Mouse (Mus musculus) neural tube, embryonic 11.5 days (tissue): ENCODE results near the gene Arf3. TPM values are rescaled to one million over a fixed set of nuclear protein-coding genes. Genes with fewer than 3 reads are reported as not detected.
"Not testable (repeated sequence)": the region's sequence is repeated elsewhere in the genome, so short reads cannot be mapped to it uniquely, and the experiment has no call there.

ENCODE experiments used
- ATAC-seq: fragments of 200-750 bp; cut with Nextera tagmentation; 2 replicates; pipeline ENCODE4 v1.8.0; 2017; ENCODE audit warnings: moderate number of reproducible peaks, mild to moderate bottlenecking, moderate TSS enrichment, moderate library complexity; ENCODE audit not compliant: insufficient read depth, low FRiP score, low TSS enrichment
- DNase-seq: peaks from one replicate; pipeline ENCODE4 v3.0.0-alpha.2; 2015; ENCODE audit warnings: low spot score
- H3K27ac ChIP-seq: fragments of 300-500 bp; sonication (generic); 2 replicates; pipeline ENCODE4 v1.5.1; 2014; ENCODE audit warnings: low read depth, mild to moderate bottlenecking, low read length
- H3K27me3 ChIP-seq: fragments of 300-500 bp; sonication (generic); 2 replicates; pipeline ENCODE4 v1.6.1; 2014; ENCODE audit warnings: mild to moderate bottlenecking, low read length, mixed read lengths; ENCODE audit not compliant: control insufficient read depth, insufficient read depth
- H3K36me3 ChIP-seq: fragments of 300-500 bp; sonication (generic); 2 replicates; pipeline ENCODE4 v1.6.1; 2014; ENCODE audit warnings: mild to moderate bottlenecking, low read length, moderate library complexity, mixed read lengths; ENCODE audit not compliant: control insufficient read depth, insufficient read depth
- H3K4me1 ChIP-seq: fragments of 300-500 bp; sonication (generic); 2 replicates; pipeline ENCODE4 v1.6.1; 2014; ENCODE audit warnings: low read length, mixed read lengths; ENCODE audit not compliant: control insufficient read depth, insufficient read depth
- H3K4me2 ChIP-seq: fragments of 300-500 bp; sonication (generic); 2 replicates; pipeline ENCODE4 v1.6.1; 2014; ENCODE audit warnings: low read depth, mild to moderate bottlenecking, moderate library complexity
- H3K4me3 ChIP-seq: fragments of 300-500 bp; sonication (generic); 2 replicates; pipeline ENCODE4 v1.5.1; 2014; ENCODE audit warnings: low read depth, low read length
- H3K9ac ChIP-seq: fragments of 300-500 bp; sonication (generic); 2 replicates; pipeline ENCODE4 v1.6.1; 2014; ENCODE audit warnings: mild to moderate bottlenecking, low read length
- H3K9me3 ChIP-seq: fragments of 300-500 bp; sonication (generic); 2 replicates; pipeline ENCODE4 v1.6.1; 2016; ENCODE audit warnings: low read length; ENCODE audit not compliant: control insufficient read depth
- WGBS: fragments of 180-500 bp; shearing (Covaris S2); extraction: QIAGEN DNeasy Blood & Tissue Kit; methylation state at CpG from one replicate; pipeline ENCODE4 v1.1.7; 2014; 5-methylcytosine and 5-hydroxymethylcytosine counted together
- polyA plus RNA-seq: library from polyadenylated mRNA; unstranded; fragments of >200 nt; fragmentation: Nextera tagmentation; extraction: Ambion mirVana; gene quantifications from 2 replicates; pipeline ENCODE4 v1.2.1, GENCODE M21; 2014

Gene Arf3
- 42.0 and 44.0 TPM in 2 replicates for polyA plus RNA-seq

DNA sequence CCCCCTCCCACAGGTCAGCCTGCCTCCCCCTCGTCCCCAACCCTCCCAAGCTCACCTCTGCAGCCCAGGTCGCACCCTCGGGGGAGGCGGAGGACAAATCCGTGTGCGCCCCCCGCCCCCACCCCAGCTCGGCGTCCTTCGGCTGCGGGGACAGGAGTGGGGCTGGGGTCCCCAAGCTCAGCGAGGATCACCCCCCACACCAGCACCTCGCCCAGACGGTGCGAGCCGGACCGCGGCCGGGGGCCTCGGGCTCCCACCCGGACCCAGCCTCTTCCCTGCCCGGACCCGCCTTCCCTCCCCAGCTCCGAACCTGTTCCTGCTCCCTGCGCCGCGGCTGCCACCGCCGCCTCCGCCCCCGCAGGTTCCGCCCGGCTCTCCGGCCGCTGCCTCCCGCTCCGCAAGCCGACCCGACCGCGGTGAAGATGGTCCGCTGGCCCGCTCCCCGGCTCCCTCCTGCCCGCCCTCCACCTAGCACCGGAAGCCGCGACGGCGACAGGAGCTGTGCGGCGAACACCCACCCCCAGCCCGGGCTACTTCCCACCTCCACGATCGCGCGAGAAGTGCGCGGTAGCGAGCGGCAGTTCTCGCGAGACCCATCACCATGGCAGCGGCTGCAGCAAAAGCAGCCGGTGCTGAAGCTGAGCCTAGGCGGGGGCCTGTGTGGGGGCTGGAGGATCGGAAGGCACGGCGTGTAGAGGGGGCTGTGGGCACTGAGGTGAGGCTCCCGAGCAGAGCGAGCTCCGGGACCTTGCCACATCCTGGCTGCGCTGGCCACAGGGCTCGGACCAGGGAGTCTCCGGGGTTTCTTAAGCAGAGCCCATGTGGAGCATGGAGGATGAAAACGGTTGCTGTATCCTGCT is at the start of gene Arf3:
TSS of gene Arf3 (minus strand) at position 545 of the 860 bp plus-strand sequence.
- Histone ChIP-seq H3K9ac (peak within 1 kb of the TSS; percentile 93), H3K9me3 (no peaks in the 10 kb centered on the region), H3K4me3 (peak within 1 kb of the TSS; percentile 98), H3K27ac (peak within 1 kb of the TSS; percentile 73), H3K36me3 (0 out of 2 replicates have a peak, but pooled peaks cover 2% of the 10 kb centered on the region), H3K4me2 (peak within 1 kb of the TSS; percentile 90), H3K4me1 (peaks cover 3% of the 10 kb centered on the region; the same call in 1 of the 2 replicates), H3K27me3 (peaks cover 6% of the 10 kb centered on the region)
- ATAC-seq (peak; percentile 93), DNase-seq (peak; percentile 97)
- under 1% methylated on average over 60 of the region's 76 CpGs for WGBS

DNA sequence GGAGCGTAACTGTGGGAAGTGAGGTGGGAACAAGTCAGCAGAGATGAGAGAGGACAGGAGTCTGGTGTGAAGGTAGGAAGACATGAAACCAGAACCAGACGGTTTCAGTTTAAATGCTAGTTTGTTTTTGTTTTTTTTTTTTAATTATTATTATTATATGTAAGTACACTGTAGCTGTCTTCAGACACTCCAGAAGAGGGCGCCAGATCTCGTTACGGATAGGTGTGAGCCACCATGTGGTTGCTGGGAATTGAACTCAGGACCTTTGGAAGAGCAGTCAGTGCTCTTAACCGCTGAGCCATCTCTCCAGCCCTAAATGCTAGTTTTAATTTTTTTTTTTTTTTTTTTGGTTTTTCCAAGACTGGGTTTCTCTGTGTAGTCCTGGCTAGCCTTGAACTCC is 47.2 kb upstream of the Arf3 start:
- peaks cover 24% of the 10 kb centered on the region for H3K4me1 ChIP-seq
- WGBS, result 71% methylated on average over 6 of the region's 6 CpGs
- not testable (repeated sequence) for H3K4me3 ChIP-seq, DNase-seq, H3K4me2 ChIP-seq, H3K9ac ChIP-seq, H3K9me3 ChIP-seq, ATAC-seq, H3K27ac ChIP-seq
- H3K36me3 ChIP-seq, result peaks cover 10% of the 10 kb centered on the region; the same call in 1 of the 2 replicates
- H3K27me3 ChIP-seq, result peaks cover 48% of the 10 kb centered on the region

DNA sequence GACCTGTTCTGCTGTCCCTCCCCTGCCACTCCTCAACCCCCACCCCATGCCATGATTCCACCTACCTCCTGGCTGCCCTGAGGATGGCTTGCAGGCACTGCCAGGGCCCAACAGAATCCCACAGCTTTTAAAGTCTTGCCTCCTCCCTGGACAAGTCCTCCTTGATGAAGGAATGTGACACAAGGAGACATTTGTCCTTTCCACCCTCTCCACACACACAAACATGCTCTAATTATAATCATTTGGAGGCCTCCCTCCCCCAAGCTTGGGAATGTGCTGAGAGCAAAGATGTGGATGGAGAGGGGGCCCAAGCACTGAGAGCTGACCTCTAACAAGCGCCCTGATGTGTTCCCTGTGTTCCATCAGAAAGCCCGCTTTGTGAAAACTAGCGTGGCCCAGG is 46.4 kb upstream of the Arf3 start, which contains the start of gene Ddn:
TSS of gene Ddn (minus strand) at position 101 of the 400 bp plus-strand sequence.
- peak; percentile 1 for DNase-seq
- WGBS, result 39% methylated on average over 3 of the region's 3 CpGs
- Histone ChIP-seq H3K4me2 (peak within 1 kb of the TSS; percentile 48), H3K36me3 (peaks cover 10% of the 10 kb centered on the region; the same call in 1 of the 2 replicates), H3K9me3 (no peaks in the 10 kb centered on the region), H3K4me1 (peaks cover 24% of the 10 kb centered on the region), H3K27me3 (peaks cover 56% of the 10 kb centered on the region), H3K27ac (no peak within 1 kb of the TSS), H3K9ac (no peak within 1 kb of the TSS), H3K4me3 (peak within 1 kb of the TSS; percentile 33; the same call in 1 of the 2 replicates)
- no peak for ATAC-seq

DNA sequence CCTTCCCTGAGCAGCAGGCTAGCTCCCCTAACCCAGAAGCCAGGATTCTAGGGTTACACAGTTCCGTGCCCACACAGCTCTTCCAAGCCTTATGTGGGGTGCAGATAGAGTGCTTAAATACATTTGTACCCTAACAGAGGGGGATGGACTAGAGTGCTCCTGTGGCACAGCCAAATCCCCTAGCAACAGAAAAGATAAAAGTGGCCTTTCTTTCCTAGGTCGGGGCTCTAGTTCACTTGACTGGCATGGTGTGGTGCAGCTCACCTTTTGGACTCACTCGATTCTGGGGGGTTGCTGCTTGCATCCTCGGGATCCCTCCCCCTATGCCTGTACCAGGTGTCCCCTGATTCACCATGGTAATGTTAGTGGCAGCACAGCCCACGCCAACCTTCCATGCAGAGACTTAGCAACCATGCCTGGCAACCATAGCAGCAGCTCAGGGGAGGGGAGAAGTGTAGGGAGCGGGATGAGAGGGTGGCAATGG is 45.7 kb upstream of the Arf3 start:
- Histone ChIP-seq H3K9me3 (no peaks in the 10 kb centered on the region), H3K36me3 (peaks cover 8% of the 10 kb centered on the region; the same call in 1 of the 2 replicates), H3K9ac (no peak overlapping the region), H3K27ac (no peak overlapping the region), H3K4me1 (peaks cover 30% of the 10 kb centered on the region), H3K4me2 (0 out of 2 replicates have a peak overlapping the region, but pooled peaks have one; percentile 48), H3K27me3 (peaks cover 62% of the 10 kb centered on the region), H3K4me3 (no peak overlapping the region; the same call in 1 of the 2 replicates)
- ATAC-seq (no peak), DNase-seq (peak; percentile 9)
- 2% methylated on average over 6 of the region's 6 CpGs for WGBS

DNA sequence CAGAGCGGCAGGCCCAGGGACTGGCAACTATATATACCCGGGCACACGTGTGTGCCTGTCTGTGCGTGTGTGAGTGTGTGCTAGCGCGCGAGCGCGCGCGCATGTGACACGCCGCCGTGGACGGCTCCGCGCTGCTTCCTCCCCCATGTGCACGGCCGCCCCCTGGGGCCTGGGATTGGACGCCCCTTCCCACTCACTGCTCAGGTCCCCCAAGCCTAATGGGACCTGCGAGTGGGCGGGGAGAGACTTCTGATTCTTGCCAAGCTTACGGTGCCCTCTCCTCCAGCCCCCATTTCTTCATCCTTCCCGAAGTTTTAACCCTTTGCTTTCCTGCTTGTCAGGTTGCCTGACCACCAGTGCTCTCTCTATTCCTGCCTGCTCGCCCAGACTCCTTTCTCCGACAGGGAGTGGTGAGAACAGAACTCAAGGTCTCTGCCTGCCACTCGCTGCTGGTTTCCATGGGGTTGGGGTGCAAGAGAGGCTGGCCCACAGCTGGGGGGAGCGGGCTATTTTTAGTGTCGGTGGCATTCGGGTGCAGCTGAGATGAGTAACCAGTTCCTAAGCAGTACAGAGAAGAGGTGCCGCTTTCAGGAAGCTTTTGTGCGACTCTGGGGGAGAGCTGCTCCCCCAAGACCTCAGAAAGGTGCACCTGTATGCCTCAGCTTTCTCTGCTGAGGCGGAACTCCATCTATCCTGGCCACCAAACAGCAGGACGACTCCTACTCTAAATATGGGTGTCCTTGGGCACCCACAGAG is 45.1 kb upstream of the Arf3 start:
- ATAC-seq (no peak), DNase-seq (peak; percentile 26)
- peak overlapping the region; percentile 48 for H3K4me2 ChIP-seq
- 1% methylated on average over 19 of the region's 34 CpGs for WGBS
- peaks cover 3% of the 10 kb centered on the region; the same call in 1 of the 2 replicates for H3K36me3 ChIP-seq
- no peaks in the 10 kb centered on the region for H3K9me3 ChIP-seq
- peaks cover 68% of the 10 kb centered on the region for H3K27me3 ChIP-seq
- peaks cover 30% of the 10 kb centered on the region for H3K4me1 ChIP-seq
- H3K27ac ChIP-seq, result no peak overlapping the region
- peak overlapping the region; percentile 33 for H3K4me3 ChIP-seq
- 0 out of 2 replicates have a peak overlapping the region, but pooled peaks have one; percentile 23 for H3K9ac ChIP-seq

DNA sequence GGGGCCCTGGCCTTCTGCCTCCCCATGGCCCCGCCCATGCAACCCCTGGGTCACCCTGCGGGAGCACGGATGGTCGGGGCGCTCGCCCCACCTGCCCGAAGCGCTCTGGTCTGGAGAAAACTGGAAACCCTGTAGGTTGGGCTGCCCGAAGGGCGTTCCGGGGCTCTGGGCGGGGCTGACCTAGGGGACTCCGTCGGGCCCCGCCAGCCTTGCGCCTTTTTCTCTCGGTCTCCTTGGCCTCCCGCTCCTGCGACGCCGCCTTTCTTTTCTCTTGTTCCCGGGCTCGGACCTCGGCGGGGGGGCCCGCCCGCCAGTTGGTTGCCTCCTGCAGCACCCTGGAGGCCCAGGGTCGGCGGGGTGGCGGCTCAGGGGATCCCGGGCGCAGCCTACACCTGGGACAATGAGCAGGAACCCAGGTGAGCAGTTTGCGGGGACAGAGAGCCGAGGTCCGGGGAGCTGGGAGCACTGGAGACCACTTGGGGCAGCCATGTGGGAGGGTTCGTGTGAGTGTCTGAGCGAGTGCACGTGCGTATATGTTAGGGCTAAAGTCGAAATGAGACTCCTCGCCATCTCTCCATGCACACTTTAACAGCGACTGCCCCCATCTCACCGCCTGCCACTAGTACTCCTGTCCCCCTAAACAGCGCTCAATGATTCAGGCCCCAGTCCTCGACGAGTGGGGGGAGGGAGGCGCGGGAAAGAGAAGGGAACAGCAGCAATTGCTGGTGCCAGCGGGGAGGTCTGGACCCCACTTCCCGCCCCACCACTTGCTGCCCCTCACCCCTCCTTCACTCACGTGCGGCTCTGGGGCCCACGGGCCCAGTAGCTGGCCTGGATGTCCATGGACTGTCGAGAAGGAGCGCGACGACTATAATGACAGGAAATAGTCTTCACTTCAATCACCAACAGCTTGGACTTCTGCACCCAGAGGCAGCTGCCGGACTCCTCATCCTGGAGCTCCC is 44.1 kb upstream of the Arf3 start:
- H3K4me2 ChIP-seq, result peak overlapping the region; percentile 48
- peak overlapping the region; percentile 32; the same call in 1 of the 2 replicates for H3K9ac ChIP-seq
- H3K9me3 ChIP-seq, result no peaks in the 10 kb centered on the region
- H3K27me3 ChIP-seq, result peaks cover 78% of the 10 kb centered on the region
- H3K36me3 ChIP-seq, result no peaks in the 10 kb centered on the region
- DNase-seq, result peak; percentile 22
- ATAC-seq, result no peak
- peak overlapping the region; percentile 33 for H3K4me3 ChIP-seq
- no peak overlapping the region for H3K27ac ChIP-seq
- H3K4me1 ChIP-seq, result peaks cover 30% of the 10 kb centered on the region
- WGBS, result 1% methylated on average over 58 of the region's 58 CpGs

DNA sequence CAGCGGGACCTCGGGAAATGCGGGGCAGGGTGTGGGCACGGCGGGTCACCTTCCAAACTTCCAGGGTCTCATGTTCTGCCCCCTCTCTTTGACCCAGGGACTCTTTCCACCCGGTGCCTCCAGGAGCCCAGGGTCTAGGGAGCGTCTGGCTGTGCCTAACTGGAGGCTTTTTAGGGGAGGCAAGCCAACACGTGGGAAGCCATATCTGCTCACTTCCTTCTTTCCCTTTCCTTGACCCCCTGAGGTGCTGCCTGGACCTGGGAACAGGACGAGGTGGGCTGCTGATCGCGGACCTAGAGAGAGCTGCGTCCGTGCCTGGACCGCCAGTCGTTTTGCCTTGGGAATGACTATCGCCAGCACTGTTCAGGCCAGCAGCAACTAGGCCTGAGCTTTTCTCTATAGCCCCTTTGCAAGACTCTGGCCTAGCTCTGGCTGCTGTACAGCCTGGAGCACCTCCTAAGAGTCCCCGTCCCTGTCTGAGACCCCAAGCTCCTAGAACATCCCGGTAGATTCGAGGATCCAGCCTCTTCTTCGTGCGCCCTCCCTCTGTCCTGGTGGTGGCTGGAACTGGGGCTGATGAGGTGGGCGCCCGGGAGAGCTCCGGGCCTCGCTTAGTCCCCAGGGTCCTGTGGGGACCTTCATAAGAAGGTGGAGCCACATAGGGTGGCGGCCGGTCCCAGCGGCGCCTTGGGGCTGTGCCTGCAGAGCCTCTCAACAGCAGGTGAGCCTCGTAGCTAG is 43.2 kb upstream of the Arf3 start:
- Histone ChIP-seq H3K4me1 (peaks cover 30% of the 10 kb centered on the region), H3K27ac (no peak overlapping the region), H3K4me2 (peak overlapping the region; percentile 79), H3K9me3 (no peaks in the 10 kb centered on the region), H3K4me3 (peak overlapping the region; percentile 40), H3K9ac (peak overlapping the region; percentile 60; the same call in 1 of the 2 replicates), H3K36me3 (no peaks in the 10 kb centered on the region), H3K27me3 (peaks cover 86% of the 10 kb centered on the region)
- DNase-seq (peak; percentile 31), ATAC-seq (no peak)
- 2% methylated on average over 30 of the region's 30 CpGs for WGBS
